Comparison of ENCODE assay signal across 25 mouse cellular contexts in the genomic region with DNA sequence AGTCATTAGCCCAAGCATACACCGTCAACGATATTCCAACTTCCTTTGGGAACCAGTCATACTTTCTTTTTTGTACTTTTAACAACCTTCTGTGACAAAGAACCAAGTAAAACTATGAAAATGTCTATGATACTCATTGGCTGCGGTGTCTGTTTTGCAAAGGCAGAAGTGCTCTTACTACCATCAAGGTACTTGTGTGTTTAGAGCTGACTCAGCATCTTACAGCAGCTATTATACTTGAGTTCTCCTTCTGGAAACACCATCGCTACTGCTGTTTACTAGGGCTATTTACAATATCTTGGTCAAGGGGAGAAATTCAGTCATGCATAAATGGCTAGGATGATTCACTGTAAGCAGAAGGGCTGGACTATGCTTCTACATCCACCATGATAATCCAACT.
"Had no signal": no experiment of that assay in that cellular context is flagged by ENCODE, and none has a peak within 500 bp of the region (broad histone marks: within the 10 kb centered on the region; RNA-seq: fewer than 3 reads in every experiment).

No protein-coding gene starts in this region.

- H3K9me3 ChIP-seq: heart, embryonic 13.5 days; heart, embryonic 15.5 days; hindbrain, embryonic 13.5 days; hindbrain, embryonic 15.5 days; kidney, embryonic 15.5 days; limb, embryonic 10.5 days; limb, embryonic 12.5 days had no signal

- H3K4me1 ChIP-seq: hindbrain, embryonic 13.5 days; hindbrain, embryonic 15.5 days; kidney, embryonic 15.5 days; limb, embryonic 10.5 days; limb, embryonic 12.5 days had no signal

- DNase-seq: gastrocnemius, postnatal 14 days; gastrocnemius, postnatal 36 days; heart, adult 11 months; heart, adult 2 months; heart, postnatal 14 days; heart, postnatal 36 days; kidney, adult 11 months; kidney, adult 2 months; kidney, adult 9 months; kidney, postnatal 14 days; kidney, postnatal 36 days; liver had no signal

- ATAC-seq: hindbrain, postnatal 0 days; intestine, embryonic 16.5 days had no signal

- H3K4me3 ChIP-seq: heart, adult 2 months; heart, embryonic 13.5 days; heart, embryonic 15.5 days; hindbrain, embryonic 13.5 days; hindbrain, embryonic 15.5 days; kidney, embryonic 15.5 days; left cerebral cortex, adult 2 months; limb, embryonic 10.5 days; limb, embryonic 12.5 days had no signal

- H3K9ac ChIP-seq: heart, embryonic 13.5 days; heart, embryonic 15.5 days; hindbrain, embryonic 13.5 days; hindbrain, embryonic 15.5 days; kidney, embryonic 15.5 days; limb, embryonic 12.5 days had no signal

- H3K27ac ChIP-seq: heart, adult 2 months; heart, embryonic 13.5 days; heart, embryonic 15.5 days; hindbrain, embryonic 13.5 days; hindbrain, embryonic 15.5 days; hindbrain, postnatal 0 days; kidney, embryonic 15.5 days; kidney, postnatal 0 days; left cerebral cortex, adult 2 months; limb, embryonic 10.5 days; limb, embryonic 12.5 days had no signal

- H3K27me3 ChIP-seq: heart, embryonic 13.5 days; heart, embryonic 15.5 days; hindbrain, embryonic 13.5 days; hindbrain, embryonic 15.5 days; kidney, embryonic 15.5 days; limb, embryonic 12.5 days had no signal

- H3K4me2 ChIP-seq: heart, embryonic 11.5 days; heart, embryonic 13.5 days; heart, embryonic 15.5 days; hindbrain, embryonic 13.5 days; hindbrain, embryonic 15.5 days; kidney, embryonic 15.5 days; limb, embryonic 12.5 days; liver, embryonic 11.5 days had no signal
